Mouse (Mus musculus): ENCODE measurements around the gene Psmc2. TPM values are rescaled to one million over a fixed set of nuclear protein-coding genes. Genes with fewer than 3 reads are reported as not detected.

The Psmc2 gene
- 107 TPM for polyA plus RNA-seq (2017; shearing (Covaris generic))

GRCm38 (mm10) chr5:21785053-21785452, at the start of gene Psmc2, which contains the start of gene Dnajc2:
TSS of gene Psmc2 (plus strand) at chr5:21785283.
TSS of gene Dnajc2 (minus strand) at chr5:21785251.

GRCm38 (mm10) chr5:21736956-21737585, 48.0 kb upstream of the Psmc2 start, which contains the start of gene Pmpcb:
TSS of gene Pmpcb (plus strand) at chr5:21737141.

Other genes starting within 250 kb of the Psmc2 start
- not detected for gene Lrrc17, start 241.7 kb upstream of the Psmc2 start, polyA plus RNA-seq (2017; shearing (Covaris generic))
- gene Fbxl13, start 139.6 kb upstream of the Psmc2 start, polyA plus RNA-seq (2017; shearing (Covaris generic)) = not detected
- 23.7 TPM for gene Armc10, start 139.5 kb upstream of the Psmc2 start, polyA plus RNA-seq (2017; shearing (Covaris generic))
- gene Napepld, start 83.9 kb upstream of the Psmc2 start, polyA plus RNA-seq (2017; shearing (Covaris generic)) = 1.4 TPM
- gene Pmpcb, start 48.1 kb upstream of the Psmc2 start, polyA plus RNA-seq (2017; shearing (Covaris generic)) = 40.6 TPM
- 61.1 TPM for gene Dnajc2, start within 50 bp of the Psmc2 start, polyA plus RNA-seq (2017; shearing (Covaris generic))
- gene Slc26a5, start 80.3 kb downstream of the Psmc2 start, polyA plus RNA-seq (2017; shearing (Covaris generic)) = not detected

Data from effector memory CD4-positive, alpha-beta T cell, adult 7 months (primary cell).